Mouse (Mus musculus): ENCODE measurements at regions not wholly inside any gene's neighbourhood (a gene's known extent, or its start where the extent isn't known, plus 50 kb on each side); places are given as distances from the start of the nearest gene placed in this dataset.

GRCm38 (mm10) chr8:86125244-86125643 is 284.5 kb downstream of the Phkb start:
- no peak overlapping the region for H3K9ac ChIP-seq (replicated peaks; ENCODE audit: low read depth, low read length)
- no peaks in the 10 kb centered on the region for H3K36me3 ChIP-seq (ENCODE audit: control insufficient read depth, insufficient read depth, low read length)
- no peak overlapping the region for H3K27ac ChIP-seq (ENCODE audit: low read length)
- 67% methylated on average over 2 of the region's 2 CpGs for WGBS
- no peaks in the 10 kb centered on the region for H3K9me3 ChIP-seq (ENCODE audit: control insufficient read depth, low read depth, low read length)
- ATAC-seq (ENCODE audit: insufficient number of reproducible peaks, insufficient read depth, low FRiP score, low read depth) = no peak
- no peaks in the 10 kb centered on the region for H3K4me1 ChIP-seq (ENCODE audit: control insufficient read depth, insufficient read depth, low read length)
- no peak overlapping the region for H3K4me3 ChIP-seq (ENCODE audit: low read depth, low read length)
- H3K4me2 ChIP-seq (replicated peaks; ENCODE audit: low read depth, low read length) = no peak overlapping the region
- no peaks in the 10 kb centered on the region for H3K27me3 ChIP-seq (ENCODE audit: control insufficient read depth, insufficient read depth, low read length)

GRCm38 (mm10) chr8:86124655-86125054 is 283.9 kb downstream of the Phkb start:
- ATAC-seq (ENCODE audit: insufficient number of reproducible peaks, insufficient read depth, low FRiP score, low read depth) = no peak
- Histone ChIP-seq H3K27me3 (ENCODE audit: control insufficient read depth, insufficient read depth, low read length) (no peaks in the 10 kb centered on the region), H3K9me3 (ENCODE audit: control insufficient read depth, low read depth, low read length) (no peaks in the 10 kb centered on the region), H3K9ac (replicated peaks; ENCODE audit: low read depth, low read length) (no peak overlapping the region), H3K4me2 (replicated peaks; ENCODE audit: low read depth, low read length) (no peak overlapping the region), H3K36me3 (ENCODE audit: control insufficient read depth, insufficient read depth, low read length) (no peaks in the 10 kb centered on the region), H3K4me3 (ENCODE audit: low read depth, low read length) (no peak overlapping the region), H3K27ac (ENCODE audit: low read length) (no peak overlapping the region), H3K4me1 (ENCODE audit: control insufficient read depth, insufficient read depth, low read length) (no peaks in the 10 kb centered on the region)
- WGBS = 75% methylated on average over 1 of the region's 1 CpGs

Data from stomach, embryonic 14.5 days (tissue).